Mouse (Mus musculus) lung, postnatal 36 days (tissue): ENCODE measurements at regions not wholly inside any gene's neighbourhood (a gene's known extent, or its start where the extent isn't known, plus 50 kb on each side); places are given as distances from the start of the nearest gene placed in this dataset.
"Not testable (repeated sequence)": the region's sequence is repeated elsewhere in the genome, so short reads cannot be mapped to it uniquely, and the experiment has no call there.

Experiments used
- DNase-seq: peaks from one replicate; pipeline ENCODE4 v3.0.0; 2022; ENCODE audit warnings: mixed read lengths

GRCm38 (mm10) chr13:12940911-12941310 lies 64.3 kb downstream of the Prl2c2 start:
- not testable (repeated sequence) for DNase-seq

- peak; percentile 34 for DNase-seq
Observed at GRCm38 (mm10) chr13:12935103-12935502, 70.1 kb downstream of the Prl2c2 start.

GRCm38 (mm10) chr13:12931907-12932617 lies 73.1 kb downstream of the Prl2c2 start:
- DNase-seq = not testable (repeated sequence)

GRCm38 (mm10) chr13:12930566-12930965 lies 74.6 kb downstream of the Prl2c2 start:
- no peak for DNase-seq

GRCm38 (mm10) chr13:12929806-12930205 lies 75.4 kb downstream of the Prl2c2 start:
- DNase-seq = no peak

GRCm38 (mm10) chr13:12927587-12928345 lies 77.4 kb downstream of the Prl2c2 start:
- no peak for DNase-seq

- DNase-seq = no peak
Observed at GRCm38 (mm10) chr13:12925604-12926003, 79.6 kb downstream of the Prl2c2 start.

GRCm38 (mm10) chr13:12912902-12913301 lies 92.3 kb downstream of the Prl2c2 start:
- no peak for DNase-seq

- DNase-seq = no peak
Observed at GRCm38 (mm10) chr13:12906151-12906550, 99.0 kb downstream of the Prl2c2 start.

- not testable (repeated sequence) for DNase-seq
Observed at GRCm38 (mm10) chr13:12889631-12890030, 89.8 kb upstream of the Prl2c3 start.

GRCm38 (mm10) chr13:12879506-12879905 lies 79.6 kb upstream of the Prl2c3 start:
- DNase-seq = not testable (repeated sequence)

GRCm38 (mm10) chr13:12864946-12865345 lies 65.1 kb upstream of the Prl2c3 start:
- DNase-seq = not testable (repeated sequence)

GRCm38 (mm10) chr13:12864263-12864662 lies 64.4 kb upstream of the Prl2c3 start:
- DNase-seq = no peak

- DNase-seq = not testable (repeated sequence)
Observed at GRCm38 (mm10) chr13:12863542-12863941, 63.7 kb upstream of the Prl2c3 start.

- DNase-seq = not testable (repeated sequence)
Observed at GRCm38 (mm10) chr13:12860954-12861353, 61.1 kb upstream of the Prl2c3 start.

- not testable (repeated sequence) for DNase-seq
Observed at GRCm38 (mm10) chr13:12859930-12860329, 60.1 kb upstream of the Prl2c3 start.
